Mouse (Mus musculus) brown adipose tissue, adult 24 weeks (tissue): ENCODE measurements around the gene Lrch1. TPM values are rescaled to one million over a fixed set of nuclear protein-coding genes. Genes with fewer than 3 reads are reported as not detected.
A peak's percentile ranks its signal among the peaks of the same experiment; 100 is the strongest.

Source experiments
- H3K27ac ChIP-seq: fragments of 200-500 bp; replicated peaks from 2 replicates; pipeline ENCODE4 v1.5.1; 2012; ENCODE audit warnings: low read depth, mild to moderate bottlenecking, low read length
- H3K4me1 ChIP-seq: fragments of 200-500 bp; 2 replicates; pipeline ENCODE4 v1.6.1; 2012; ENCODE audit warnings: low read length, mixed read lengths; ENCODE audit not compliant: control insufficient read depth, insufficient read depth, insufficient read length
- H3K4me3 ChIP-seq: fragments of 200-500 bp; 2 replicates; pipeline ENCODE4 v1.5.1; 2012; ENCODE audit warnings: low read depth, mild to moderate bottlenecking, low read length, moderate library complexity; ENCODE audit not compliant: insufficient read depth
- polyA plus RNA-seq: library from polyadenylated mRNA; stranded (reverse); fragments of >200 nt; gene quantifications from 2 replicates; pipeline ENCODE4 v1.2.4, GENCODE M21; 2012; ENCODE audit not compliant: missing spikeins, insufficient read depth, insufficient read length

Lrch1 gene
- polyA plus RNA-seq, 1 experiment, result 7.1 TPM

- Histone ChIP-seq H3K4me1 (peaks cover 21% of the 10 kb centered on the region), H3K27ac (no peak overlapping the region)
Observed at GRCm38 (mm10) chr14:74846668-74847067, 101.0 kb downstream of the Lrch1 start.

GRCm38 (mm10) chr14:74845661-74846274, 101.9 kb downstream of the Lrch1 start:
- 0 out of 2 replicates have a peak overlapping the region, but pooled peaks have one; percentile 18 for H3K27ac ChIP-seq

More at GRCm38 (mm10) chr14:74846668-74847067, 101.0 kb downstream of the Lrch1 start:
- no peak overlapping the region for H3K4me3 ChIP-seq

GRCm38 (mm10) chr14:74841708-74842107, 106.0 kb downstream of the Lrch1 start:
- H3K4me3 ChIP-seq, result no peak overlapping the region
- no peak overlapping the region for H3K27ac ChIP-seq

More at GRCm38 (mm10) chr14:74845661-74846274, 101.9 kb downstream of the Lrch1 start:
- Histone ChIP-seq H3K4me1 (peaks cover 24% of the 10 kb centered on the region), H3K4me3 (no peak overlapping the region)

GRCm38 (mm10) chr14:74841297-74841696, 106.4 kb downstream of the Lrch1 start:
- peaks cover 18% of the 10 kb centered on the region for H3K4me1 ChIP-seq
- H3K4me3 ChIP-seq, result no peak overlapping the region
- no peak overlapping the region for H3K27ac ChIP-seq

More at GRCm38 (mm10) chr14:74841708-74842107, 106.0 kb downstream of the Lrch1 start:
- H3K4me1 ChIP-seq, result peaks cover 19% of the 10 kb centered on the region

GRCm38 (mm10) chr14:74840820-74841219, 106.9 kb downstream of the Lrch1 start:
- Histone ChIP-seq H3K27ac (no peak overlapping the region), H3K4me1 (peaks cover 17% of the 10 kb centered on the region), H3K4me3 (no peak overlapping the region)

GRCm38 (mm10) chr14:74840328-74840727, 107.3 kb downstream of the Lrch1 start:
- H3K4me1 ChIP-seq, result peaks cover 12% of the 10 kb centered on the region
- H3K27ac ChIP-seq, result no peak overlapping the region; the same call in 1 of the 2 replicates
- no peak overlapping the region for H3K4me3 ChIP-seq

- no peak overlapping the region for H3K27ac ChIP-seq
- H3K4me3 ChIP-seq, result no peak overlapping the region
- H3K4me1 ChIP-seq, result peaks cover 18% of the 10 kb centered on the region
Observed at GRCm38 (mm10) chr14:74838816-74839215, 108.9 kb downstream of the Lrch1 start.

GRCm38 (mm10) chr14:74835010-74835409, 112.7 kb downstream of the Lrch1 start:
- H3K27ac ChIP-seq, result no peak overlapping the region
- peaks cover 11% of the 10 kb centered on the region for H3K4me1 ChIP-seq
- H3K4me3 ChIP-seq, result no peak overlapping the region

GRCm38 (mm10) chr14:74834215-74834614, 113.5 kb downstream of the Lrch1 start:
- 0 out of 2 replicates have a peak overlapping the region, but pooled peaks have one; percentile 13 for H3K27ac ChIP-seq
- no peak overlapping the region for H3K4me3 ChIP-seq
- H3K4me1 ChIP-seq, result peaks cover 8% of the 10 kb centered on the region; the same call in 1 of the 2 replicates

- Histone ChIP-seq H3K4me3 (no peak overlapping the region), H3K4me1 (peaks cover 6% of the 10 kb centered on the region; the same call in 1 of the 2 replicates), H3K27ac (no peak overlapping the region)
Observed at GRCm38 (mm10) chr14:74831653-74832052, 116.0 kb downstream of the Lrch1 start.

- Histone ChIP-seq H3K27ac (no peak overlapping the region), H3K4me1 (peaks cover 6% of the 10 kb centered on the region; the same call in 1 of the 2 replicates), H3K4me3 (no peak overlapping the region)
Observed at GRCm38 (mm10) chr14:74831050-74831449, 116.6 kb downstream of the Lrch1 start.

GRCm38 (mm10) chr14:74830591-74830990, 117.1 kb downstream of the Lrch1 start:
- no peak overlapping the region for H3K27ac ChIP-seq
- no peak overlapping the region for H3K4me3 ChIP-seq
- peaks cover 6% of the 10 kb centered on the region; the same call in 1 of the 2 replicates for H3K4me1 ChIP-seq

GRCm38 (mm10) chr14:74822757-74823680, 124.7 kb downstream of the Lrch1 start:
- Histone ChIP-seq H3K27ac (no peak overlapping the region), H3K4me1 (no peaks in the 10 kb centered on the region), H3K4me3 (no peak overlapping the region)

- Histone ChIP-seq H3K4me1 (no peaks in the 10 kb centered on the region), H3K27ac (no peak overlapping the region), H3K4me3 (no peak overlapping the region)
Observed at GRCm38 (mm10) chr14:74822048-74822447, 125.6 kb downstream of the Lrch1 start.

GRCm38 (mm10) chr14:74820180-74820813, 127.4 kb downstream of the Lrch1 start:
- H3K4me3 ChIP-seq, result no peak overlapping the region
- no peaks in the 10 kb centered on the region for H3K4me1 ChIP-seq
- no peak overlapping the region for H3K27ac ChIP-seq
